Mouse (Mus musculus) liver (tissue): ENCODE data around the gene Pik3ap1.
"Not testable (repeated sequence)": the region's sequence is repeated elsewhere in the genome, so short reads cannot be mapped to it uniquely, and the experiment has no call there.

ENCODE experiments used
- DNase-seq: peaks from one replicate; pipeline ENCODE4 v3.0.0-alpha.2; 2020; ENCODE audit warnings: mixed read lengths

Gene Pik3ap1

GRCm38 (mm10) chr19:41384922-41385508 is at the start of gene Pik3ap1:
Gene Pik3ap1, minus strand, starts transcription at chr19:41385102.
- peak; percentile 48 for DNase-seq

- DNase-seq = not testable (repeated sequence)
These were observed 46.7 kb upstream of the Pik3ap1 start for GRCm38 (mm10) chr19:41431512-41432164.

GRCm38 (mm10) chr19:41425927-41426772 is 41.2 kb upstream of the Pik3ap1 start:
- DNase-seq = not testable (repeated sequence)

GRCm38 (mm10) chr19:41421264-41421663 is 36.4 kb upstream of the Pik3ap1 start:
- DNase-seq = no peak

- no peak for DNase-seq
These were observed 33.9 kb upstream of the Pik3ap1 start for GRCm38 (mm10) chr19:41418786-41419185.

- DNase-seq = no peak
These were observed 33.1 kb upstream of the Pik3ap1 start for GRCm38 (mm10) chr19:41417995-41418394.

GRCm38 (mm10) chr19:41416201-41416600 is 31.3 kb upstream of the Pik3ap1 start:
- DNase-seq = no peak

GRCm38 (mm10) chr19:41402603-41403002 is 17.7 kb upstream of the Pik3ap1 start:
- no peak for DNase-seq

- no peak for DNase-seq
These were observed 6.0 kb upstream of the Pik3ap1 start for GRCm38 (mm10) chr19:41390856-41391255.

GRCm38 (mm10) chr19:41389351-41389750 is 4.4 kb upstream of the Pik3ap1 start:
- DNase-seq = no peak

- DNase-seq = no peak
These were observed 3.3 kb upstream of the Pik3ap1 start for GRCm38 (mm10) chr19:41388242-41388641.

- DNase-seq = no peak
These were observed 2.4 kb upstream of the Pik3ap1 start for GRCm38 (mm10) chr19:41387262-41387661.

- peak; percentile 36 for DNase-seq
These were observed 473 bp downstream of the Pik3ap1 start for GRCm38 (mm10) chr19:41384406-41384851.

GRCm38 (mm10) chr19:41382391-41382978 is 2.4 kb downstream of the Pik3ap1 start:
- no peak for DNase-seq

- DNase-seq = no peak
These were observed 3.2 kb downstream of the Pik3ap1 start for GRCm38 (mm10) chr19:41381581-41382239.

GRCm38 (mm10) chr19:41379195-41379594 is 5.7 kb downstream of the Pik3ap1 start:
- no peak for DNase-seq

GRCm38 (mm10) chr19:41375791-41376190 is 9.1 kb downstream of the Pik3ap1 start:
- DNase-seq = no peak

GRCm38 (mm10) chr19:41375096-41375495 is 9.8 kb downstream of the Pik3ap1 start:
- no peak for DNase-seq

GRCm38 (mm10) chr19:41374658-41375057 is 10.2 kb downstream of the Pik3ap1 start:
- DNase-seq = no peak

- no peak for DNase-seq
These were observed 12.6 kb downstream of the Pik3ap1 start for GRCm38 (mm10) chr19:41372322-41372721.

- no peak for DNase-seq
These were observed 13.5 kb downstream of the Pik3ap1 start for GRCm38 (mm10) chr19:41371373-41371772.
